Comparison of ENCODE assay signal across 26 mouse cellular contexts in genomic region chr19:21227754-21228153, GRCm38 (mm10). TPM values are rescaled to one million over a fixed set of nuclear protein-coding genes. Genes with fewer than 3 reads are reported as not detected.
A peak's percentile ranks its signal among the peaks of the same experiment; 100 is the strongest.
DNase-seq lines count a peak whose midpoint lies in the region; ATAC-seq and TF ChIP-seq lines count a peak whose summit lies in the region.
"Had no signal": no experiment of that assay in that cellular context is flagged by ENCODE, and none has a peak within 500 bp of the region (broad histone marks: within the 10 kb centered on the region; RNA-seq: fewer than 3 reads in every experiment).

No protein-coding gene starts in this region.

- 0 out of 2 replicates have a peak, but pooled peaks cover 4% of the 10 kb centered on the region for H3K4me1 ChIP-seq in kidney, adult 2 months (ENCODE audit: control insufficient read depth, insufficient read depth, low read length)
- H3K4me1 ChIP-seq in lung, embryonic 14.5 days (ENCODE audit: insufficient read depth) = no peaks in the 10 kb centered on the region
- H3K4me1 ChIP-seq: embryonic facial prominence, embryonic 13.5 days; forebrain, embryonic 10.5 days; heart, embryonic 13.5 days; hindbrain, embryonic 15.5 days; limb, embryonic 10.5 days; limb, embryonic 15.5 days; liver, embryonic 13.5 days; midbrain, embryonic 15.5 days; neural tube, embryonic 15.5 days; stomach, embryonic 15.5 days had no signal

- H3K27ac ChIP-seq in kidney, adult 2 months (ENCODE audit: insufficient read depth, low read depth, low read length) = no peak overlapping the region; the same call in 1 of the 2 replicates
- no peak overlapping the region for H3K27ac ChIP-seq in lung, embryonic 14.5 days (ENCODE audit: low read depth)
- H3K27ac ChIP-seq: embryonic facial prominence, embryonic 13.5 days; forebrain, embryonic 10.5 days; heart, embryonic 13.5 days; hindbrain, embryonic 15.5 days; limb, embryonic 10.5 days; limb, embryonic 15.5 days; liver, embryonic 13.5 days; macrophage; midbrain, embryonic 15.5 days; neural tube, embryonic 15.5 days; stomach, embryonic 15.5 days had no signal

- DNase-seq in kidney, adult 2 months = peak; percentile 29
- no peak for DNase-seq in kidney, postnatal 10 days
- peak; percentile 52 for DNase-seq in lung, embryonic 14.5 days
- DNase-seq in lung, postnatal 36 days = no peak
- DNase-seq in 3T3-L1 (ENCODE audit: low read depth, low spot score) (peak; percentile 38), adipocyte (ENCODE audit: low spot score) (peak; percentile 80)
- DNase-seq in urinary bladder, postnatal 10 days (ENCODE audit: low spot score) = no peak
- DNase-seq: embryo, embryonic 11 days; liver, embryonic 13.5 days; retina, postnatal 1 day; thymus, adult 2 months; thymus, postnatal 36 days had no signal

- TF ChIP-seq POLR2A in kidney, adult 2 months (IDR thresholded peaks at IDR 0.05; ENCODE audit: low read depth, low read length) = no peak

- WGBS in kidney, adult 2 months = 21% methylated on average over 2 of the region's 2 CpGs
- 18% methylated on average over 2 of the region's 2 CpGs for WGBS in lung, embryonic 14.5 days

- no peak for ATAC-seq in lung, embryonic 14.5 days (ENCODE audit: insufficient read depth)
- ATAC-seq: activated CD4-positive, CD25-positive, alpha-beta regulatory T cell, adult 4 months; CD4-positive, CD25-positive, alpha-beta regulatory T cell, adult 4 months; forebrain, embryonic 16.5 days; inflammation-experienced regulatory T-cells, adult 6 months; midbrain, embryonic 15.5 days had no signal

- H3K9me3 ChIP-seq in lung, embryonic 14.5 days (ENCODE audit: low read depth, low read length) = no peaks in the 10 kb centered on the region
- H3K9me3 ChIP-seq: embryonic facial prominence, embryonic 13.5 days; forebrain, embryonic 10.5 days; heart, embryonic 13.5 days; hindbrain, embryonic 15.5 days; limb, embryonic 10.5 days; limb, embryonic 15.5 days; liver, embryonic 13.5 days; midbrain, embryonic 15.5 days; neural tube, embryonic 15.5 days; stomach, embryonic 15.5 days had no signal

- H3K4me2 ChIP-seq in lung, embryonic 14.5 days = no peak overlapping the region
- H3K4me2 ChIP-seq: embryonic facial prominence, embryonic 13.5 days; heart, embryonic 13.5 days; hindbrain, embryonic 15.5 days; limb, embryonic 15.5 days; liver, embryonic 13.5 days; midbrain, embryonic 15.5 days; neural tube, embryonic 15.5 days; stomach, embryonic 15.5 days had no signal

- no peaks in the 10 kb centered on the region for H3K36me3 ChIP-seq in kidney, adult 2 months (ENCODE audit: control insufficient read depth, insufficient read depth, low read length)
- no peaks in the 10 kb centered on the region for H3K36me3 ChIP-seq in lung, embryonic 14.5 days (ENCODE audit: insufficient read depth)
- H3K36me3 ChIP-seq: embryonic facial prominence, embryonic 13.5 days; forebrain, embryonic 10.5 days; heart, embryonic 13.5 days; hindbrain, embryonic 15.5 days; limb, embryonic 10.5 days; limb, embryonic 15.5 days; liver, embryonic 13.5 days; midbrain, embryonic 15.5 days; neural tube, embryonic 15.5 days; stomach, embryonic 15.5 days had no signal

- no peak overlapping the region for H3K9ac ChIP-seq in lung, embryonic 14.5 days
- H3K9ac ChIP-seq: embryonic facial prominence, embryonic 13.5 days; heart, embryonic 13.5 days; hindbrain, embryonic 15.5 days; limb, embryonic 15.5 days; liver, embryonic 13.5 days; midbrain, embryonic 15.5 days; neural tube, embryonic 15.5 days; stomach, embryonic 15.5 days had no signal

- H3K27me3 ChIP-seq in kidney, adult 2 months (replicated peaks; ENCODE audit: control insufficient read depth, insufficient read depth, low read length) = no peaks in the 10 kb centered on the region
- no peaks in the 10 kb centered on the region for H3K27me3 ChIP-seq in lung, embryonic 14.5 days (ENCODE audit: insufficient read depth, low read length)
- H3K27me3 ChIP-seq: embryonic facial prominence, embryonic 13.5 days; heart, embryonic 13.5 days; hindbrain, embryonic 15.5 days; limb, embryonic 15.5 days; liver, embryonic 13.5 days; midbrain, embryonic 15.5 days; neural tube, embryonic 15.5 days; stomach, embryonic 15.5 days had no signal

- no peak for TF ChIP-seq CTCF in kidney, adult 2 months (conservative IDR thresholded peaks at IDR 0.05; ENCODE audit: insufficient read depth, insufficient read length, low read depth, low read length)
- no peak for TF ChIP-seq CTCF in lung, embryonic 14.5 days (IDR thresholded peaks at IDR 0.05; ENCODE audit: low read depth)

- H3K4me3 ChIP-seq in kidney, adult 2 months (ENCODE audit: insufficient read depth, low read depth, low read length) = no peak overlapping the region
- no peak overlapping the region for H3K4me3 ChIP-seq in lung, embryonic 14.5 days (ENCODE audit: low read depth, low read length)
- H3K4me3 ChIP-seq: embryonic facial prominence, embryonic 13.5 days; forebrain, embryonic 10.5 days; heart, embryonic 13.5 days; hindbrain, embryonic 15.5 days; limb, embryonic 10.5 days; limb, embryonic 15.5 days; liver, embryonic 13.5 days; midbrain, embryonic 15.5 days; neural tube, embryonic 15.5 days; stomach, embryonic 15.5 days had no signal

RNA-seq across cellular contexts. Expression of gene Zfand5, which starts 44.3 kb away (rescaled TPM):
- 8.7 and 17.4 TPM in 2 replicates for polyA plus RNA-seq in kidney, adult 2 months (2012; rRNA removed)
- 106 and 110 TPM in 2 replicates for polyA plus RNA-seq in lung, embryonic 14.5 days (2014; fragmentation: Nextera tagmentation; extraction: Ambion mirVana)

Comparison
In these comparisons a context has a peak if more than half of its experiments do, and no peak if none do; other contexts are left out.
1. DNase-seq: peak in kidney, adult 2 months (single experiment), lung, embryonic 14.5 days (single experiment), 3T3-L1 (single experiment) and adipocyte (single experiment); none in kidney, postnatal 10 days (single experiment), lung, postnatal 36 days (single experiment) and urinary bladder, postnatal 10 days (single experiment).